Mouse (Mus musculus) layer of hippocampus, postnatal 36 days (tissue): ENCODE measurements at regions not wholly inside any gene's neighbourhood (a gene's known extent, or its start where the extent isn't known, plus 50 kb on each side); places are given as distances from the start of the nearest gene placed in this dataset.
"Not testable (repeated sequence)": the region's sequence is repeated elsewhere in the genome, so short reads cannot be mapped to it uniquely, and the experiment has no call there.

Experiments used
- DNase-seq, 2 experiments: peaks; one replicate each; pipeline ENCODE4 v3.0.0; 2022

- DNase-seq, result not testable (repeated sequence)
Measured at GRCm38 (mm10) chr6:67673316-67673715, 137.7 kb upstream of the Tacstd2 start.

GRCm38 (mm10) chr6:67668073-67668472 lies 132.5 kb upstream of the Tacstd2 start:
- DNase-seq, result not testable (repeated sequence)

- no peak for DNase-seq
Measured at GRCm38 (mm10) chr6:67631617-67632016, 96.0 kb upstream of the Tacstd2 start.

- peak; percentile 8 to 13 for DNase-seq
Measured at GRCm38 (mm10) chr6:67610402-67610801, 74.8 kb upstream of the Tacstd2 start.

GRCm38 (mm10) chr6:67609461-67609860 lies 73.9 kb upstream of the Tacstd2 start:
- DNase-seq, result not testable (repeated sequence)
